Mouse (Mus musculus): ENCODE data around the gene Dus4l. TPM values are rescaled to one million over a fixed set of nuclear protein-coding genes. Genes with fewer than 3 reads are reported as not detected.

Gene Dus4l
- polyA plus RNA-seq, 1 experiment from 2014 or later = 3.4 TPM

DNA sequence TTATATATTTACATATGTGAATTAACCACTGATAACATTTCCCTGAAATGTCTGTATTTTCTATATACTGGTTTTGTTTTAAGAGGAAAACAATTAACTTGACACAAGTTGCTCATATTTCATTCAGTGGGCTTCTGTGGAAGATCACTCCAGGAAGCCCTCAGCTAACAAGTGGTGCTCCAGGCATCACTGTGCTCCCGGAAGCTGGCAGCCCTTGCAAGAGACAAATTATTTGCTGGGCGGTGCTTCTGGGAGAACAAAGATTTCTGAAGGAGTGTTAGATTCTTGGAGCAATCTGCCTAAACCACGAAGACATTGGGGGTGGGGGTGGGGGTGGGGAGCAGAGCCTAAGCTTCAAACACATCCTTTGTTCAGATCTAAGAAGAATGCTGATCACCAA lies 62.6 kb downstream of the Dus4l start:
- WGBS (ENCODE audit: insufficient replicate concordance) = 51% methylated on average over 3 of the region's 3 CpGs

More for the DNA sequence above, 62.6 kb downstream of the Dus4l start:
- Histone ChIP-seq H3K9ac (no peak overlapping the region), H3K27me3 (no peaks in the 10 kb centered on the region), H3K4me2 (no peak overlapping the region), H3K4me3 (replicated peaks) (no peak overlapping the region), H3K4me1 (replicated peaks) (no peaks in the 10 kb centered on the region), H3K27ac (no peak overlapping the region), H3K9me3 (replicated peaks) (no peaks in the 10 kb centered on the region), H3K36me3 (peaks cover 4% of the 10 kb centered on the region; the same call in 1 of the 2 replicates)
- DNase-seq (no peak), ATAC-seq (ENCODE audit: low read depth) (no peak)

Other genes with a start within 250 kb of the Dus4l start
- gene Cbll1, start 155.2 kb downstream of the Dus4l start, polyA plus RNA-seq (2015; fragmentation: Nextera tagmentation; extraction: Ambion mirVana) = 4.7 and 6.1 TPM in 2 replicates
- gene Slc26a4, start 94.9 kb downstream of the Dus4l start, polyA plus RNA-seq (2015; fragmentation: Nextera tagmentation; extraction: Ambion mirVana) = not detected in 2 replicates
- 41.8 and 48.2 TPM in 2 replicates for gene Bcap29, start 20.2 kb downstream of the Dus4l start, polyA plus RNA-seq (2015; fragmentation: Nextera tagmentation; extraction: Ambion mirVana)
- 8.0 and 9.3 TPM in 2 replicates for gene Cog5, start within 50 bp of the Dus4l start, polyA plus RNA-seq (2015; fragmentation: Nextera tagmentation; extraction: Ambion mirVana)
- 0.06 and 0.13 TPM in 2 replicates for gene Gpr22, start 59.1 kb upstream of the Dus4l start, polyA plus RNA-seq (2015; fragmentation: Nextera tagmentation; extraction: Ambion mirVana)